In the genomic region with DNA sequence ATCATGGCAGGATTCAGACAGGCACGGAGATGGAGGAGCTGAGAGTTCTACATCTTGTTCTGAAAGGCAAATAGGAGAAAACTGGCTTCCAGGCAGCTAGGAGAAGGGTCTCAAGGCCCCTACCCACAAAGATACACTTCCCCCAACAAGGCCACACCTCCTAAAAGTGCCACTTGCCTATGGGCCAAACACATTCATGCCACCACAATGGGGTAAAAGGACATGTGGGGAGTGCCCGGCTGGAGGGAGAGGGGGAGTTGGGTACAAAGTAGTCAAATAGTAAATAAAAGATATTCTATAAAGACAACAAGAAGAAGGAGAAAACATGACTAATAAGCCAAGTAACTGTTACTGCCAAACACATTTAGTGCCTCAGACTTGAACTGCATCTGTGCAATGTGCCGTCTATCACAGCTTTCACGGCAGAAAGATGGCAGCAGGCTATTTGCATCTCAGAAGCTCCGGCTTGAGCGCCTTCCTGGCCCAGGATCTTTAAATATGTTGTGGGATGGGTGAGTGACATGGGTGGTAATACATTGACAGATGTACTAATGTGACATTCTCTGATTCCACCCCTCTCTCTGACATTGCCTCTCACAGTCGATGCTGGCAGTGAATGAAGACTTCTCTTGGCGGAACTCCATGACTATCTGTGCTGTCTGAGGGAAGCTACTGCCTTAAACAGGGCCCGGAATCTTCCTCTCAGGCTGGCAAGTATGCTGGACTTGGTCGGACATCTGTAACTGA, we compare ENCODE assay signal across 13 mouse cellular contexts.
DNase-seq lines count a peak whose midpoint lies in the region; TF ChIP-seq lines count a peak whose summit lies in the region.
"Had no signal": no experiment of that assay in that cellular context is flagged by ENCODE, and none has a peak within 500 bp of the region (broad histone marks: within the 10 kb centered on the region; RNA-seq: fewer than 3 reads in every experiment).

No protein-coding gene starts in this region.

- no peak for TF ChIP-seq POLR2A in testis, adult 2 months (IDR thresholded peaks at IDR 0.05; ENCODE audit: control insufficient read depth, low read depth, low read length)

- H3K4me1 ChIP-seq in testis, adult 2 months (ENCODE audit: control insufficient read depth, insufficient read depth, low read length), result no peaks in the 10 kb centered on the region
- H3K4me1 ChIP-seq: intestine, embryonic 15.5 days had no signal

- peak overlapping the region; percentile 39; the same call in 1 of the 2 replicates for H3K4me3 ChIP-seq in testis, adult 2 months (ENCODE audit: control insufficient read depth, low read depth, low read length)
- H3K4me3 ChIP-seq: intestine, embryonic 15.5 days had no signal

- H3K36me3 ChIP-seq in testis, adult 2 months (ENCODE audit: control insufficient read depth, insufficient read depth, low read length), result no peaks in the 10 kb centered on the region
- H3K36me3 ChIP-seq: intestine, embryonic 15.5 days had no signal

- H3K27ac ChIP-seq in testis, adult 2 months (ENCODE audit: control insufficient read depth, insufficient read depth, low read depth, low read length), result no peak overlapping the region
- H3K27ac ChIP-seq: intestine, embryonic 15.5 days had no signal

- peak; percentile 40 for DNase-seq in gastrocnemius, adult 18-20 months (ENCODE audit: low spot score)
- no peak for DNase-seq in gastrocnemius, postnatal 36 days
- DNase-seq in testis, postnatal 10 days (ENCODE audit: low spot score), result no peak
- peak; percentile 60 to 73 for DNase-seq in layer of hippocampus, adult 18-20 months (ENCODE audit: low spot score in 2 of 2)
- no peak for DNase-seq in urinary bladder, postnatal 36 days (ENCODE audit: low spot score in 2 of 2)
- no peak for DNase-seq in kidney, adult 9 months
- DNase-seq: embryo, embryonic 11 days; heart, postnatal 4 days; kidney, postnatal 14 days; right cerebral cortex, postnatal 14 days; thymus, postnatal 25 days had no signal

- intact Hi-C loops in gastrocnemius, postnatal 36 days (cut with DNase I), result no loop called here

- TF ChIP-seq CTCF in testis, adult 2 months (IDR thresholded peaks at IDR 0.05; ENCODE audit: control insufficient read depth, insufficient read depth, insufficient replicate concordance, low read depth, low read length), result no peak

- no peaks in the 10 kb centered on the region for H3K27me3 ChIP-seq in testis, adult 2 months (ENCODE audit: control insufficient read depth, insufficient read depth, low read length)
- H3K27me3 ChIP-seq: intestine, embryonic 15.5 days had no signal

Comparison
In these comparisons a context has a peak if more than half of its experiments do, and no peak if none do; other contexts are left out.
1. DNase-seq: peak in gastrocnemius, adult 18-20 months (single experiment) and layer of hippocampus, adult 18-20 months (2 of 2); none in gastrocnemius, postnatal 36 days (0 of 2), testis, postnatal 10 days (single experiment), urinary bladder, postnatal 36 days (0 of 2) and kidney, adult 9 months (single experiment).